Mouse (Mus musculus) brain, embryonic 14.5 days (tissue): ENCODE measurements around the gene Tacc2.

ENCODE experiments used
- CTCF ChIP-seq: fragments of 200-500 bp; IDR thresholded peaks from 2 replicates; pipeline ENCODE4 v1.5.1; 2012; ENCODE audit warnings: inconsistent platforms, mild to moderate bottlenecking, moderate library complexity, borderline replicate concordance; ENCODE audit not compliant: insufficient read depth, insufficient read length; ENCODE audit errors: extremely low read depth
- POLR2A ChIP-seq: fragments of 200-500 bp; IDR thresholded peaks from 2 replicates; pipeline ENCODE4 v1.6.1; 2012; ENCODE audit warnings: mild to moderate bottlenecking, inconsistent platforms, borderline replicate concordance; ENCODE audit not compliant: poor library complexity, insufficient read depth, insufficient read length, severe bottlenecking; ENCODE audit errors: extremely low read depth

GRCm38 (mm10) chr7:130563880-130564279 is 13.4 kb upstream of the Tacc2 start:
- TF ChIP-seq CTCF (no peak), POLR2A (no peak)
